Mouse (Mus musculus): ENCODE results near the gene Psmb8. TPM values are rescaled to one million over a fixed set of nuclear protein-coding genes. Genes with fewer than 3 reads are reported as not detected.

The Psmb8 gene
- 7.5 TPM for polyA plus RNA-seq (2015; fragmentation: Illumina TruSeq; extraction: RNeasy Lipid Tissue Mini Kit (QIAGEN cat#74804); ENCODE audit: low read depth, low replicate concordance)

DNA sequence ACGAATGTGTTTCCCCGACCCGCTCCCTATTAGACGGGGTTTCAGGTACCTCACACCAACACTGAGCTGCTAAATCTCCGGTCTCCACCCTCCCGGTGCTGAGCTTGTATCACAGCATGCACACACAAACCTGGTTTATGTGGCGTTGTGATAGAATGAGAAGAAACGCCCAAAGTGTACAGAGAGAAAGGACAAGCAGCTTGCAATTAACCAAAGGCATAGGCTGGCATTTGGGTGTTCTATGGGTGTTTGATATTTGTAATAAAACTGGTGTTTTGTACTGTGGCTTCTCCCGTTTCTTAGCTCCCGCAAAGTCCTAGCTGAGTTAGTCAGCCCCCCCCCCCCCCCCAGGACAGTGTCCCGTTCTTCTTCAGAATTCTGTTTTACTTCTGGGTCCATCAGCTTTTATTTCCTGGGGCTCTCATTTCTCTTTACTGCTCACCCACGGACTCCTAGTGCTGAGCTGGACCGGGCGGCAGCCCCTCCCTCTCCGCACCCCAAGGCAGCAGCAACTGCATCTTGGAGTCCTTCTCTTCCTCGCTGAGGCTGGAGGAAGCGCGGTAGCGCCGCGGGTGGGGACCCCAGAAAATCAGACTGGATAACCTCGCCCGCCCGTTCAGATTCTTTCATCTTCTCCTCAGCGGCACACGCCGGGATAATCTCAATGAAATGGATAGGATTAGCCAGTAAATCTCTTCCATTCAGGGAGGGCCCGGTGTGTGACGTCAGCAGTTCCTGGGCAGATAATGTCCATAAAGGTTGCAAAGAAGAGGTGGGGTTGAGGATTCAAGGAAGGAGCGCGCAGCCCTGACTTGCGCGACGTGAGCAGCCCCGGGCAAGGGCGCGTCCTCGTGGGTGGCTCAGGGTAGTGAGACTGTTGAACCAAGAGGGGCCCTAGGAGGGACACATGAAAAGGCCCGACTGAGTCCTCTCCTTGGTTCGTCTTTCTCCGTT, at the start of gene Psmb8:
TSS of gene Psmb8 (plus strand) at position 781 of the 954 bp plus-strand sequence.

DNA sequence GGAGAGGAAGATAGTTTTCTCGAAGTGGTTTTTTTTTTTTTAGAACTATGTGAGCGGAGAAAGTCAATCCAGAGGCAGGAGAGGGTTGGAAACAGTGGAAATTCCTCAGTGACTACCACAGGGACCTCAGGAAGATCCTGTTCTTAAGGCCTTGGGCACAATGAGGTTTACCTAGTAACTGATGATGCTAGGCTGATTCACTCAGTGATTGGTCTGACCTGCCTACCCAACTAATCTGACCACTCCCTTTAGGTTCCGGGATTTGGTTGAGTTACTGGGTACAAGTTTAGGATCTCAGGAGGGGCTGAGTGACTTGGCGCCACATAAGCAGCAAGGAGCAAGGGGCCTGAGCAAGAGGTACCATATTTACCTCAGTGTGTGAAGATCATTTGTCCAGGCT, 44.6 kb upstream of the Psmb8 start, which contains the start of gene H2-DMb1:
TSS of gene H2-DMb1 (plus strand) at position 150 of the 400 bp plus-strand sequence.

DNA sequence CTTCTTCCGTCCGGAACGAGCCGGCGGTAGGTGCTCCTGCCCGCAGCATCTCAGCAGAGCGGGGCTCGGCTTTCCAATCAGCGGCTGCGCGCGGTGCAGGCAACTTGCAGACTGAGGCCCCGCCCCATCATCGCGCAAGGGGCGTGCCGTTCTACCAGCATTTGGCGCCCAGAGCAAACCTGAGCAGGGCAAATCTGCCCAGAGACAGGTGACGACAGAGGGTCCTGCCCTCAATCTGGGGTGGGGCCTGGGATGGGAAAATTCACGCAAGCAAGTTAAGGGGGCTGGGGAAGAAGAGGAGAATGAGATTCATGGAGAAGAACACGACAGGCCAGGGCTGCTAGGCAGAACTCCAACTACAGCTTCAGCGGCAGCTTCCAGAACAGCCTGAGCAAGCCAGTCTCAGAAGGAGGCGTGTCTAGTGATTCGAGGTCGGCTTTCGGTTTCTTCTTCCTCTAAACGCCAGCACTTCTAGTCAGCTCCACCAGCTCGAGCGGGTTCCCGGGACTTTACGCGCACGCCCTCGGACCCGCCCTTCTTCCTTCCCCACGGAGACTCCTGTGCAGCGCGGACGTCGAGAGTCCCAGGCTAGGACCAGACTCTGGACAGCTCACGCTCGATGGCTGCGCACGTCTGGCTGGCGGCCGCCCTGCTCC, 10.1 kb upstream of the Psmb8 start, which contains the start of the genes Tap1 and Psmb9:
TSS of gene Tap1 (plus strand) at position 293 of the 656 bp plus-strand sequence.
TSS of gene Psmb9 (minus strand) at position 504 of the 656 bp plus-strand sequence.

DNA sequence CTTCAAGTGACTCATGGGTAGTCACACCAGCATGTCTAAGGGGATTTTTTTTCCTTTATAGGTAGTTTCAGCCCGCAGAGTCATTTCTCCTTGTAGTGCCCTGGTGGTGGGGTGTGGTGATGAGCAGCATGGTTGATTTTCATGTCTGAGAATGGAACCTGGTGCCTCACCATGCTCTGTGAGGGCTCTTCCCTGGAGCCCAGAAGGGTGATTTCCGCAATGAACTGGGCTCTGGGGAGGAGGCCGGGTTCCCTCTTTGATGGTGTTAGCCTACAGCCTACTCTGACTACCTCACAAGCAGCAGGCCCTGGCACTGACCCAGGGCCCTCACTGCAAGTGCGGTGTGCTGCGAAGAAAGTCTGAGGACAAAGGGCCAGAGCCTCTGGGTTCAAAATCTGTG, 5.9 kb downstream of the Psmb8 start, which contains the start of gene Tap2:
TSS of gene Tap2 (plus strand) at position 84 of the 400 bp plus-strand sequence.

GRCm38 (mm10) chr17:34238706-34239105, 41.2 kb downstream of the Psmb8 start, which contains the start of gene H2-Ob:
Gene H2-Ob, plus strand, starts transcription at chr17:34238903.

Other genes with a start within 250 kb of the Psmb8 start
- 6.7 TPM for gene B3galt4, start 246.2 kb upstream of the Psmb8 start, polyA plus RNA-seq (2015; fragmentation: Illumina TruSeq; extraction: RNeasy Lipid Tissue Mini Kit (QIAGEN cat#74804); ENCODE audit: low read depth, low replicate concordance)
- 65.0 TPM for gene Vps52, start 241.9 kb upstream of the Psmb8 start, polyA plus RNA-seq (2015; fragmentation: Illumina TruSeq; extraction: RNeasy Lipid Tissue Mini Kit (QIAGEN cat#74804); ENCODE audit: low read depth, low replicate concordance)
- gene Rps18, start 241.7 kb upstream of the Psmb8 start, polyA plus RNA-seq (2015; fragmentation: Illumina TruSeq; extraction: RNeasy Lipid Tissue Mini Kit (QIAGEN cat#74804); ENCODE audit: low read depth, low replicate concordance), result 1,085 TPM
- 54.0 TPM for gene H2-K1, start 197.4 kb upstream of the Psmb8 start, polyA plus RNA-seq (2015; fragmentation: Illumina TruSeq; extraction: RNeasy Lipid Tissue Mini Kit (QIAGEN cat#74804); ENCODE audit: low read depth, low replicate concordance)
- 43.2 TPM for gene Ring1, start 173.0 kb upstream of the Psmb8 start, polyA plus RNA-seq (2015; fragmentation: Illumina TruSeq; extraction: RNeasy Lipid Tissue Mini Kit (QIAGEN cat#74804); ENCODE audit: low read depth, low replicate concordance)
- 71.2 TPM for gene H2-Ke6, start 169.7 kb upstream of the Psmb8 start, polyA plus RNA-seq (2015; fragmentation: Illumina TruSeq; extraction: RNeasy Lipid Tissue Mini Kit (QIAGEN cat#74804); ENCODE audit: low read depth, low replicate concordance)
- gene Slc39a7, start 166.0 kb upstream of the Psmb8 start, polyA plus RNA-seq (2015; fragmentation: Illumina TruSeq; extraction: RNeasy Lipid Tissue Mini Kit (QIAGEN cat#74804); ENCODE audit: low read depth, low replicate concordance), result 90.9 TPM
- 71.9 TPM for gene Rxrb, start 165.9 kb upstream of the Psmb8 start, polyA plus RNA-seq (2015; fragmentation: Illumina TruSeq; extraction: RNeasy Lipid Tissue Mini Kit (QIAGEN cat#74804); ENCODE audit: low read depth, low replicate concordance)
- 8.4 TPM for gene Col11a2, start 158.3 kb upstream of the Psmb8 start, polyA plus RNA-seq (2015; fragmentation: Illumina TruSeq; extraction: RNeasy Lipid Tissue Mini Kit (QIAGEN cat#74804); ENCODE audit: low read depth, low replicate concordance)
- gene H2-Oa, start 105.4 kb upstream of the Psmb8 start, polyA plus RNA-seq (2015; fragmentation: Illumina TruSeq; extraction: RNeasy Lipid Tissue Mini Kit (QIAGEN cat#74804); ENCODE audit: low read depth, low replicate concordance), result 1.2 TPM
- 15.6 TPM for gene H2-DMa, start 78.2 kb upstream of the Psmb8 start, polyA plus RNA-seq (2015; fragmentation: Illumina TruSeq; extraction: RNeasy Lipid Tissue Mini Kit (QIAGEN cat#74804); ENCODE audit: low read depth, low replicate concordance)
- 127 TPM for gene Brd2, start 75.1 kb upstream of the Psmb8 start, polyA plus RNA-seq (2015; fragmentation: Illumina TruSeq; extraction: RNeasy Lipid Tissue Mini Kit (QIAGEN cat#74804); ENCODE audit: low read depth, low replicate concordance)
- 0.57 TPM for gene H2-DMb2, start 54.4 kb upstream of the Psmb8 start, polyA plus RNA-seq (2015; fragmentation: Illumina TruSeq; extraction: RNeasy Lipid Tissue Mini Kit (QIAGEN cat#74804); ENCODE audit: low read depth, low replicate concordance)
- 2.6 TPM for gene H2-DMb1, start 44.6 kb upstream of the Psmb8 start, polyA plus RNA-seq (2015; fragmentation: Illumina TruSeq; extraction: RNeasy Lipid Tissue Mini Kit (QIAGEN cat#74804); ENCODE audit: low read depth, low replicate concordance)
- gene Tap1, start 10.2 kb upstream of the Psmb8 start, polyA plus RNA-seq (2015; fragmentation: Illumina TruSeq; extraction: RNeasy Lipid Tissue Mini Kit (QIAGEN cat#74804); ENCODE audit: low read depth, low replicate concordance), result 2.1 TPM
- gene Psmb9, start 10.0 kb upstream of the Psmb8 start, polyA plus RNA-seq (2015; fragmentation: Illumina TruSeq; extraction: RNeasy Lipid Tissue Mini Kit (QIAGEN cat#74804); ENCODE audit: low read depth, low replicate concordance), result 3.4 TPM
- 5.0 TPM for gene Tap2, start 5.8 kb downstream of the Psmb8 start, polyA plus RNA-seq (2015; fragmentation: Illumina TruSeq; extraction: RNeasy Lipid Tissue Mini Kit (QIAGEN cat#74804); ENCODE audit: low read depth, low replicate concordance)
- gene H2-Ob, start 41.2 kb downstream of the Psmb8 start, polyA plus RNA-seq (2015; fragmentation: Illumina TruSeq; extraction: RNeasy Lipid Tissue Mini Kit (QIAGEN cat#74804); ENCODE audit: low read depth, low replicate concordance), result 1.2 TPM
- 3.8 TPM for gene H2-Ab1, start 60.0 kb downstream of the Psmb8 start, polyA plus RNA-seq (2015; fragmentation: Illumina TruSeq; extraction: RNeasy Lipid Tissue Mini Kit (QIAGEN cat#74804); ENCODE audit: low read depth, low replicate concordance)
- gene H2-Aa, start 90.1 kb downstream of the Psmb8 start, polyA plus RNA-seq (2015; fragmentation: Illumina TruSeq; extraction: RNeasy Lipid Tissue Mini Kit (QIAGEN cat#74804); ENCODE audit: low read depth, low replicate concordance), result 4.1 TPM
- 4.5 TPM for gene H2-Eb1, start 108.1 kb downstream of the Psmb8 start, polyA plus RNA-seq (2015; fragmentation: Illumina TruSeq; extraction: RNeasy Lipid Tissue Mini Kit (QIAGEN cat#74804); ENCODE audit: low read depth, low replicate concordance)
- 0.12 TPM for gene H2-Eb2, start 127.9 kb downstream of the Psmb8 start, polyA plus RNA-seq (2015; fragmentation: Illumina TruSeq; extraction: RNeasy Lipid Tissue Mini Kit (QIAGEN cat#74804); ENCODE audit: low read depth, low replicate concordance)
- not detected for gene Btnl2, start 157.1 kb downstream of the Psmb8 start, polyA plus RNA-seq (2015; fragmentation: Illumina TruSeq; extraction: RNeasy Lipid Tissue Mini Kit (QIAGEN cat#74804); ENCODE audit: low read depth, low replicate concordance)
- gene Btnl1, start 179.4 kb downstream of the Psmb8 start, polyA plus RNA-seq (2015; fragmentation: Illumina TruSeq; extraction: RNeasy Lipid Tissue Mini Kit (QIAGEN cat#74804); ENCODE audit: low read depth, low replicate concordance), result not detected
- 4.6 TPM for gene BC051142, start 201.1 kb downstream of the Psmb8 start, polyA plus RNA-seq (2015; fragmentation: Illumina TruSeq; extraction: RNeasy Lipid Tissue Mini Kit (QIAGEN cat#74804); ENCODE audit: low read depth, low replicate concordance)

Measured in brain, adult 10 weeks (tissue).